Mouse (Mus musculus): ENCODE results near the gene Dclk1.

The Dclk1 gene

GRCm38 (mm10) chr3:55266091-55266490 lies 23.9 kb downstream of the Dclk1 start:
- DNase-seq, result no peak

- no peak for DNase-seq
Observed at GRCm38 (mm10) chr3:55269802-55270201, 27.6 kb downstream of the Dclk1 start.

- no peak for DNase-seq
Observed at GRCm38 (mm10) chr3:55270345-55270744, 28.2 kb downstream of the Dclk1 start.

GRCm38 (mm10) chr3:55270920-55271319 lies 28.8 kb downstream of the Dclk1 start:
- DNase-seq, result no peak

- DNase-seq, result no peak
Observed at GRCm38 (mm10) chr3:55272536-55272935, 30.4 kb downstream of the Dclk1 start.

GRCm38 (mm10) chr3:55276446-55276845 lies 34.3 kb downstream of the Dclk1 start:
- DNase-seq, result no peak

GRCm38 (mm10) chr3:55276851-55277250 lies 34.7 kb downstream of the Dclk1 start:
- no peak for DNase-seq

- no peak for DNase-seq
Observed at GRCm38 (mm10) chr3:55277829-55278228, 35.7 kb downstream of the Dclk1 start.

- DNase-seq, result no peak
Observed at GRCm38 (mm10) chr3:55279923-55280322, 37.8 kb downstream of the Dclk1 start.

GRCm38 (mm10) chr3:55280471-55280870 lies 38.3 kb downstream of the Dclk1 start:
- no peak for DNase-seq

- DNase-seq, result no peak
Observed at GRCm38 (mm10) chr3:55284215-55284614, 42.1 kb downstream of the Dclk1 start.

- no peak for DNase-seq
Observed at GRCm38 (mm10) chr3:55288726-55289125, 46.6 kb downstream of the Dclk1 start.

- DNase-seq, result no peak
Observed at GRCm38 (mm10) chr3:55291964-55292363, 49.8 kb downstream of the Dclk1 start.

- no peak for DNase-seq
Observed at GRCm38 (mm10) chr3:55292783-55293430, 50.7 kb downstream of the Dclk1 start.

- no peak for DNase-seq
Observed at GRCm38 (mm10) chr3:55305653-55306052, 63.5 kb downstream of the Dclk1 start.

- peak; percentile 12 to 22 for DNase-seq
Observed at GRCm38 (mm10) chr3:55307553-55308177, 65.5 kb downstream of the Dclk1 start.

GRCm38 (mm10) chr3:55309961-55310360 lies 67.8 kb downstream of the Dclk1 start:
- DNase-seq, result no peak

- DNase-seq, result no peak
Observed at GRCm38 (mm10) chr3:55315827-55316226, 73.7 kb downstream of the Dclk1 start.

- no peak for DNase-seq
Observed at GRCm38 (mm10) chr3:55318021-55318420, 75.9 kb downstream of the Dclk1 start.

- no peak for DNase-seq
Observed at GRCm38 (mm10) chr3:55320572-55320971, 78.4 kb downstream of the Dclk1 start.

GRCm38 (mm10) chr3:55324029-55324428 lies 81.9 kb downstream of the Dclk1 start:
- DNase-seq, result no peak

GRCm38 (mm10) chr3:55330496-55330895 lies 88.3 kb downstream of the Dclk1 start:
- DNase-seq, result no peak

- no peak for DNase-seq
Observed at GRCm38 (mm10) chr3:55331694-55332093, 89.5 kb downstream of the Dclk1 start.

GRCm38 (mm10) chr3:55333511-55333910 lies 91.3 kb downstream of the Dclk1 start:
- DNase-seq, result no peak

GRCm38 (mm10) chr3:55336895-55337294 lies 94.7 kb downstream of the Dclk1 start:
- DNase-seq, result peak; percentile 47 to 82

All from lung, postnatal 4 days (tissue).